Comparison of ENCODE assay signal across 8 mouse cellular contexts in the genomic region with DNA sequence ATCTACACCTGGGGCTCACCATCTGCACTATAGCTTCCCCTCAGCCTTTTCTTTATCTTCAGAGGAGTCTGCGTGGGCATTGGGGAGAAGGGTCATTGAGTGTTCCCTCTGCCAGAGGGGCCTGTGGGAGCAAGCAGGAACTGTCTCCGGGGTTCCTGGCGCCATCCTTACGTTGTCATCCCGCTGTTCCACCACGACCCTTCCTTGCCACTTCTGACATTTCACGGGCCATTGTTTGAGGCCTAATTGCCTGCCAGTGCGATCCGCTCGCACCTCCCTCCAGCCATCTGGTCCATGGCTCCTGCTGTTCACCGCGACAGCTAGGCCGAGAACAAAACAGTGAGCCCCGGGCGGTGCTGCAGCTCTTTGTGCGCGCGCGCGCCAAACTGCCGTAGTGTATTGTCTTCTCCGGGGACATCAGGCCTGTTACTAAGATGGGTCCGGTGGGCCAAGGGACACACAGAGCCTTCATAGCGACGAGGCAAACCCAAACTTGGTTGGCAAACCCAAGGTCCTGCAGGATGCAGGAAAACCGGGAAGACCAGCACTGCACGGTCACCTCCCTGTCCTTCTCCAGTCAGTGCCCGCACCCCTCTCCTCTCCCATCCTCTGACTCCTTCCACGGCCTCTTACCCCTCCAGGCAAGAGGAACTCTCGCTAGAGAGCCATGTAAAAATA. TPM values are rescaled to one million over a fixed set of nuclear protein-coding genes. Genes with fewer than 3 reads are reported as not detected.
DNase-seq lines count a peak whose midpoint lies in the region; ATAC-seq and TF ChIP-seq lines count a peak whose summit lies in the region.

No protein-coding gene starts in this region.

- 6% methylated on average over 30 of the region's 30 CpGs for WGBS in kidney, embryonic 14.5 days
- WGBS in hindbrain, embryonic 15.5 days: under 1% methylated on average over 30 of the region's 30 CpGs
- WGBS in limb, embryonic 12.5 days: 3% methylated on average over 30 of the region's 30 CpGs
- 1% methylated on average over 30 of the region's 30 CpGs for WGBS in neural tube, embryonic 12.5 days

- DNase-seq in kidney, adult 8-10 months: no peak
- peak; percentile 95 for DNase-seq in brain, adult 2 months (ENCODE audit: low read depth, low spot score)

- no peaks in the 10 kb centered on the region for H3K27me3 ChIP-seq in kidney, embryonic 14.5 days (ENCODE audit: control insufficient read depth, insufficient read depth, low read length)
- H3K27me3 ChIP-seq in hindbrain, embryonic 15.5 days: no peaks in the 10 kb centered on the region
- peaks cover 6% of the 10 kb centered on the region; the same call in 1 of the 2 replicates for H3K27me3 ChIP-seq in limb, embryonic 12.5 days
- H3K27me3 ChIP-seq in neural tube, embryonic 12.5 days (replicated peaks): no peaks in the 10 kb centered on the region

- no peaks in the 10 kb centered on the region for H3K9me3 ChIP-seq in kidney, embryonic 14.5 days (ENCODE audit: control insufficient read depth, low read length)
- no peaks in the 10 kb centered on the region for H3K9me3 ChIP-seq in hindbrain, embryonic 15.5 days
- H3K9me3 ChIP-seq in limb, embryonic 12.5 days: no peaks in the 10 kb centered on the region
- H3K9me3 ChIP-seq in neural tube, embryonic 12.5 days: no peaks in the 10 kb centered on the region

- peak overlapping the region; percentile 40 for H3K4me2 ChIP-seq in kidney, embryonic 14.5 days (replicated peaks; ENCODE audit: low read depth, low read length)
- peak overlapping the region; percentile 50 for H3K4me2 ChIP-seq in hindbrain, embryonic 15.5 days
- peak overlapping the region; percentile 55 for H3K4me2 ChIP-seq in limb, embryonic 12.5 days
- H3K4me2 ChIP-seq in neural tube, embryonic 12.5 days (replicated peaks): peak overlapping the region; percentile 53

- peaks cover 12% of the 10 kb centered on the region for H3K4me1 ChIP-seq in kidney, embryonic 14.5 days (ENCODE audit: control insufficient read depth, insufficient read depth, low read length)
- no peaks in the 10 kb centered on the region for H3K4me1 ChIP-seq in embryonic fibroblast, embryonic 13.5 days (ENCODE audit: control insufficient read depth, insufficient read depth, low read length)
- peaks cover 22% of the 10 kb centered on the region for H3K4me1 ChIP-seq in hindbrain, embryonic 15.5 days (replicated peaks)
- H3K4me1 ChIP-seq in limb, embryonic 12.5 days (replicated peaks): peaks cover 16% of the 10 kb centered on the region
- H3K4me1 ChIP-seq in neural tube, embryonic 12.5 days: peaks cover 19% of the 10 kb centered on the region

- peak overlapping the region; percentile 63 for H3K9ac ChIP-seq in kidney, embryonic 14.5 days (ENCODE audit: low read depth, low read length)
- H3K9ac ChIP-seq in hindbrain, embryonic 15.5 days: peak overlapping the region; percentile 26
- peak overlapping the region; percentile 42 for H3K9ac ChIP-seq in limb, embryonic 12.5 days (replicated peaks)
- peak overlapping the region; percentile 30 for H3K9ac ChIP-seq in neural tube, embryonic 12.5 days

- H3K36me3 ChIP-seq in kidney, embryonic 14.5 days (ENCODE audit: control insufficient read depth, insufficient read depth, low read length): no peaks in the 10 kb centered on the region
- H3K36me3 ChIP-seq in hindbrain, embryonic 15.5 days: no peaks in the 10 kb centered on the region
- H3K36me3 ChIP-seq in limb, embryonic 12.5 days: no peaks in the 10 kb centered on the region
- H3K36me3 ChIP-seq in neural tube, embryonic 12.5 days: no peaks in the 10 kb centered on the region

- H3K4me3 ChIP-seq in kidney, embryonic 14.5 days (ENCODE audit: low read length): peak overlapping the region; percentile 35
- H3K4me3 ChIP-seq in embryonic fibroblast, embryonic 13.5 days (ENCODE audit: insufficient read depth, low read length): peak overlapping the region; percentile 14; the same call in 1 of the 2 replicates
- H3K4me3 ChIP-seq in hindbrain, embryonic 15.5 days: peak overlapping the region; percentile 3
- peak overlapping the region; percentile 27 for H3K4me3 ChIP-seq in limb, embryonic 12.5 days (replicated peaks)
- no peak overlapping the region for H3K4me3 ChIP-seq in neural tube, embryonic 12.5 days

- peak overlapping the region; percentile 51; the same call in 1 of the 2 replicates for H3K27ac ChIP-seq in kidney, embryonic 14.5 days (ENCODE audit: low read depth, low read length)
- H3K27ac ChIP-seq in embryonic fibroblast, embryonic 13.5 days (ENCODE audit: insufficient read depth, low read length): no peak overlapping the region
- H3K27ac ChIP-seq in hindbrain, embryonic 15.5 days (replicated peaks): peak overlapping the region; percentile 77
- H3K27ac ChIP-seq in limb, embryonic 12.5 days: peak overlapping the region; percentile 68
- H3K27ac ChIP-seq in neural tube, embryonic 12.5 days: peak overlapping the region; percentile 72

- TF ChIP-seq CTCF in embryonic fibroblast, embryonic 13.5 days (IDR thresholded peaks at IDR 0.05; ENCODE audit: borderline replicate concordance, insufficient read depth, low read length): no peak

- ATAC-seq in kidney, embryonic 14.5 days (ENCODE audit: low FRiP score, low TSS enrichment): peak; percentile 55; the same call in 1 of the 2 replicates
- ATAC-seq in hindbrain, embryonic 15.5 days (ENCODE audit: low FRiP score, low read depth): peak; percentile 84
- no peak for ATAC-seq in limb, embryonic 12.5 days (ENCODE audit: insufficient number of reproducible peaks, insufficient read depth, low FRiP score, low TSS enrichment, low read depth)
- peak; percentile 82 for ATAC-seq in neural tube, embryonic 12.5 days (ENCODE audit: low FRiP score, low read depth)
- no peak for ATAC-seq in monocyte, adult 5-6 weeks (replicated peaks; ENCODE audit: insufficient number of reproducible peaks, low FRiP score, low TSS enrichment, poor library complexity, severe bottlenecking)

- TF ChIP-seq POLR2A in embryonic fibroblast, embryonic 13.5 days (IDR thresholded peaks at IDR 0.05; ENCODE audit: low read depth, low read length): no peak

RNA-seq across cellular contexts. Expression of a gene that starts 8.9 kb away (rescaled TPM):
- polyA plus RNA-seq in kidney, embryonic 14.5 days (2014; fragmentation: Nextera tagmentation; extraction: Ambion mirVana): 0.23 TPM in 1 of 2 replicates, not detected in the other
- polyA plus RNA-seq in embryonic fibroblast, embryonic 13.5 days (2011; ENCODE audit: insufficient read length, low read depth, missing spikeins): not detected in 2 replicates
- polyA plus RNA-seq in hindbrain, embryonic 15.5 days (2015; fragmentation: Nextera tagmentation; extraction: Ambion mirVana): 0.13 TPM in 1 of 2 replicates, not detected in the other
- polyA plus RNA-seq in limb, embryonic 12.5 days (2016; fragmentation: Nextera tagmentation; extraction: Ambion mirVana): not detected in 2 replicates
- 0.18 TPM in 1 of 2 replicates, not detected in the other for polyA plus RNA-seq in neural tube, embryonic 12.5 days (2016; fragmentation: Nextera tagmentation; extraction: Ambion mirVana)
- total RNA-seq in monocyte, adult 5-6 weeks (2017): not detected in 3 replicates

RNA-seq across cellular contexts. Expression of a gene that starts 45.9 kb away (rescaled TPM):
- 23.0 and 28.6 TPM in 2 replicates for polyA plus RNA-seq in kidney, embryonic 14.5 days (2014; fragmentation: Nextera tagmentation; extraction: Ambion mirVana)
- polyA plus RNA-seq in embryonic fibroblast, embryonic 13.5 days (2011; ENCODE audit: insufficient read length, low read depth, missing spikeins): 13.8 and 16.8 TPM in 2 replicates
- 15.6 and 18.1 TPM in 2 replicates for polyA plus RNA-seq in hindbrain, embryonic 15.5 days (2015; fragmentation: Nextera tagmentation; extraction: Ambion mirVana)
- 35.6 and 36.8 TPM in 2 replicates for polyA plus RNA-seq in limb, embryonic 12.5 days (2016; fragmentation: Nextera tagmentation; extraction: Ambion mirVana)
- polyA plus RNA-seq in neural tube, embryonic 12.5 days (2016; fragmentation: Nextera tagmentation; extraction: Ambion mirVana): 20.4 and 21.7 TPM in 2 replicates
- total RNA-seq in monocyte, adult 5-6 weeks (2017): 17.8 to 28.9 TPM (median 25.2 TPM) in 3 replicates

RNA-seq across cellular contexts. Expression of a gene that starts 55.8 kb away (rescaled TPM):
- polyA plus RNA-seq in kidney, embryonic 14.5 days (2014; fragmentation: Nextera tagmentation; extraction: Ambion mirVana): 55.0 and 64.2 TPM in 2 replicates
- 43.1 and 48.8 TPM in 2 replicates for polyA plus RNA-seq in embryonic fibroblast, embryonic 13.5 days (2011; ENCODE audit: insufficient read length, low read depth, missing spikeins)
- polyA plus RNA-seq in hindbrain, embryonic 15.5 days (2015; fragmentation: Nextera tagmentation; extraction: Ambion mirVana): 55.7 and 60.3 TPM in 2 replicates
- polyA plus RNA-seq in limb, embryonic 12.5 days (2016; fragmentation: Nextera tagmentation; extraction: Ambion mirVana): 55.9 and 56.2 TPM in 2 replicates
- polyA plus RNA-seq in neural tube, embryonic 12.5 days (2016; fragmentation: Nextera tagmentation; extraction: Ambion mirVana): 58.0 and 60.7 TPM in 2 replicates
- total RNA-seq in monocyte, adult 5-6 weeks (2017): 29.9 to 42.5 TPM (median 32.2 TPM) in 3 replicates

Comparison
In these comparisons a context has a peak if more than half of its experiments do, and no peak if none do; other contexts are left out.
1. ATAC-seq: peak in kidney, embryonic 14.5 days (single experiment), hindbrain, embryonic 15.5 days (single experiment) and neural tube, embryonic 12.5 days (single experiment); none in limb, embryonic 12.5 days (single experiment) and monocyte, adult 5-6 weeks (single experiment).
2. Peak in every context shown above with its lines, with median percentiles within 50 percentile points of each other: H3K4me2 ChIP-seq and H3K9ac ChIP-seq.